Mouse (Mus musculus) liver, adult 2 months (tissue): ENCODE measurements around the gene Diras1.

Experiments used
- CTCF ChIP-seq: fragments of 200-500 bp; IDR thresholded peaks from 2 replicates; pipeline ENCODE4 v1.5.1; 2011; ENCODE audit warnings: low read depth, low read length, control low read depth
- POLR2A ChIP-seq: fragments of 200-500 bp; IDR thresholded peaks from 2 replicates; pipeline ENCODE4 v1.6.1; 2011; ENCODE audit warnings: low read length, control low read depth; ENCODE audit not compliant: insufficient read depth; ENCODE audit errors: extremely low read depth

GRCm38 (mm10) chr10:80973722-80974121 is 51.7 kb downstream of the Diras1 start:
- no peak for TF ChIP-seq CTCF
- TF ChIP-seq POLR2A = no peak
